In genomic region chr7:25251071-25251791, GRCm38 (mm10) we compare ENCODE assay signal across 8 mouse cellular contexts. TPM values are rescaled to one million over a fixed set of nuclear protein-coding genes. Genes with fewer than 3 reads are reported as not detected.
A peak's percentile ranks its signal among the peaks of the same experiment; 100 is the strongest.
DNase-seq lines count a peak whose midpoint lies in the region; ATAC-seq and TF ChIP-seq lines count a peak whose summit lies in the region.

No protein-coding gene starts in this region.

- DNase-seq in spleen, postnatal 4 days (ENCODE audit: low spot score in 2 of 2): peak; percentile 40 to 68
- no peak for DNase-seq in spleen, adult 12 weeks (ENCODE audit: low spot score)
- peak; percentile 69 for DNase-seq in cerebellum, adult 8-10 months
- peak; percentile 70 for DNase-seq in gastrocnemius, postnatal 10 days
- peak; percentile 60 for DNase-seq in hindbrain, postnatal 0 days (ENCODE audit: low spot score)
- no peak for DNase-seq in liver, embryonic 14.5 days (ENCODE audit: low read depth in 3 of 3, low spot score in 3 of 3)

- peaks cover 17% of the 10 kb centered on the region for H3K4me1 ChIP-seq in hindbrain, postnatal 0 days (ENCODE audit: insufficient read depth, low read length)
- peaks cover 14 to 20% of the 10 kb centered on the region in 2 experiments for H3K4me1 ChIP-seq in liver, embryonic 14.5 days (replicated peaks; ENCODE audit: control insufficient read depth in 2 of 2, insufficient read depth in 2 of 2, low read length in 1 of 2)
- H3K4me1 ChIP-seq in neural tube, embryonic 15.5 days: peaks cover 59% of the 10 kb centered on the region

- H3K36me3 ChIP-seq in hindbrain, postnatal 0 days (ENCODE audit: insufficient read depth, low read length): no peaks in the 10 kb centered on the region
- H3K36me3 ChIP-seq in liver, embryonic 14.5 days (replicated peaks; ENCODE audit: control insufficient read depth, insufficient read depth, low read depth): no peaks in the 10 kb centered on the region
- H3K36me3 ChIP-seq in neural tube, embryonic 15.5 days: no peaks in the 10 kb centered on the region

- 2% methylated on average over 22 of the region's 22 CpGs for WGBS in hindbrain, postnatal 0 days
- WGBS in liver, embryonic 14.5 days (ENCODE audit: insufficient replicate concordance): 9% methylated on average over 22 of the region's 22 CpGs
- WGBS in neural tube, embryonic 15.5 days: 2% methylated on average over 22 of the region's 22 CpGs

- peak overlapping the region; percentile 71 for H3K9ac ChIP-seq in hindbrain, postnatal 0 days (replicated peaks; ENCODE audit: low read length)
- peak overlapping the region; percentile 37 for H3K9ac ChIP-seq in liver, embryonic 14.5 days (replicated peaks)
- H3K9ac ChIP-seq in neural tube, embryonic 15.5 days (replicated peaks): peak overlapping the region; percentile 70

- no peaks in the 10 kb centered on the region for H3K9me3 ChIP-seq in hindbrain, postnatal 0 days (ENCODE audit: low read length)
- H3K9me3 ChIP-seq in liver, embryonic 14.5 days (ENCODE audit: control insufficient read depth, low read length): no peaks in the 10 kb centered on the region
- H3K9me3 ChIP-seq in neural tube, embryonic 15.5 days (replicated peaks): no peaks in the 10 kb centered on the region

- no peak for ATAC-seq in hindbrain, postnatal 0 days
- ATAC-seq in liver, embryonic 14.5 days (ENCODE audit: insufficient read depth): 0 out of 2 replicates have a peak, but pooled peaks have one; percentile 17
- peak; percentile 13; the same call in 1 of the 2 replicates for ATAC-seq in neural tube, embryonic 15.5 days (ENCODE audit: low FRiP score)
- ATAC-seq in megakaryocyte-erythroid progenitor cell, adult 5-6 weeks (replicated peaks; ENCODE audit: low FRiP score, low TSS enrichment, poor library complexity, severe bottlenecking): no peak

- TF ChIP-seq EP300 in liver, embryonic 14.5 days (IDR thresholded peaks at IDR 0.05; ENCODE audit: low read depth): no peak

- H3K27ac ChIP-seq in hindbrain, postnatal 0 days: peak overlapping the region; percentile 87
- no peak overlapping the region for H3K27ac ChIP-seq in liver, embryonic 14.5 days
- H3K27ac ChIP-seq in neural tube, embryonic 15.5 days (replicated peaks): peak overlapping the region; percentile 90

- no peaks in the 10 kb centered on the region for H3K27me3 ChIP-seq in hindbrain, postnatal 0 days (ENCODE audit: insufficient read depth, low read length)
- no peaks in the 10 kb centered on the region for H3K27me3 ChIP-seq in liver, embryonic 14.5 days (ENCODE audit: control insufficient read depth, insufficient read depth, low read length)
- no peaks in the 10 kb centered on the region for H3K27me3 ChIP-seq in neural tube, embryonic 15.5 days (replicated peaks)

- peak overlapping the region; percentile 83 for H3K4me3 ChIP-seq in hindbrain, postnatal 0 days (ENCODE audit: low read length)
- peak overlapping the region; percentile 47 to 74 for H3K4me3 ChIP-seq in liver, embryonic 14.5 days (ENCODE audit: insufficient read depth in 1 of 2, low read depth in 2 of 2, low read length in 2 of 2)
- H3K4me3 ChIP-seq in neural tube, embryonic 15.5 days (replicated peaks): peak overlapping the region; percentile 85

- TF ChIP-seq CTCF in hindbrain, postnatal 0 days (IDR thresholded peaks at IDR 0.05; ENCODE audit: low read depth): no peak
- no peak for TF ChIP-seq CTCF in liver, embryonic 14.5 days (IDR thresholded peaks at IDR 0.05; ENCODE audit: low read depth)

- peak overlapping the region; percentile 92 for H3K4me2 ChIP-seq in hindbrain, postnatal 0 days (ENCODE audit: low read depth, low read length)
- peak overlapping the region; percentile 99 for H3K4me2 ChIP-seq in liver, embryonic 14.5 days (ENCODE audit: low read depth)
- peak overlapping the region; percentile 96 for H3K4me2 ChIP-seq in neural tube, embryonic 15.5 days

RNA-seq across cellular contexts. Expression of gene Erf, which starts 0.7 kb away (rescaled TPM):
- total RNA-seq in gastrocnemius, postnatal 10 days (2021): 10 to 100 TPM; 14.9 to 18.4 TPM
- total RNA-seq in hindbrain, postnatal 0 days (2014; rRNA removed): 19.0 and 20.8 TPM in 2 replicates
- polyA plus RNA-seq in hindbrain, postnatal 0 days (2015; fragmentation: Nextera tagmentation; extraction: Ambion mirVana): 3.0 and 3.7 TPM in 2 replicates
- polyA plus RNA-seq in liver, embryonic 14.5 days (2012; rRNA removed): 8.5 and 9.8 TPM in 2 replicates
- 5.1 and 5.3 TPM in 2 replicates for polyA plus RNA-seq in liver, embryonic 14.5 days (2014; fragmentation: Nextera tagmentation; extraction: Ambion mirVana)
- polyA plus RNA-seq in neural tube, embryonic 15.5 days (2015; fragmentation: Nextera tagmentation; extraction: Ambion mirVana): 3.7 and 6.5 TPM in 2 replicates
- total RNA-seq in megakaryocyte-erythroid progenitor cell, adult 5-6 weeks (2014; fragmentation: Nextera tagmentation): 8.7 and 18.9 TPM in 2 replicates
- 6.2 and 8.6 TPM in 2 replicates for total RNA-seq in megakaryocyte-erythroid progenitor cell, adult 5-6 weeks (2017)

RNA-seq across cellular contexts. Expression of gene Gsk3a, which starts 13.6 kb away (rescaled TPM):
- 10 to 100 TPM; 51.1 to 60.2 TPM for total RNA-seq in gastrocnemius, postnatal 10 days (2021)
- total RNA-seq in hindbrain, postnatal 0 days (2014; rRNA removed): 151 and 160 TPM in 2 replicates
- 17.5 and 19.8 TPM in 2 replicates for polyA plus RNA-seq in hindbrain, postnatal 0 days (2015; fragmentation: Nextera tagmentation; extraction: Ambion mirVana)
- polyA plus RNA-seq in liver, embryonic 14.5 days (2012; rRNA removed): 48.6 and 55.6 TPM in 2 replicates
- 8.4 and 8.9 TPM in 2 replicates for polyA plus RNA-seq in liver, embryonic 14.5 days (2014; fragmentation: Nextera tagmentation; extraction: Ambion mirVana)
- 16.0 and 16.3 TPM in 2 replicates for polyA plus RNA-seq in neural tube, embryonic 15.5 days (2015; fragmentation: Nextera tagmentation; extraction: Ambion mirVana)
- 97.9 and 123 TPM in 2 replicates for total RNA-seq in megakaryocyte-erythroid progenitor cell, adult 5-6 weeks (2014; fragmentation: Nextera tagmentation)
- total RNA-seq in megakaryocyte-erythroid progenitor cell, adult 5-6 weeks (2017): 49.1 and 74.7 TPM in 2 replicates

RNA-seq across cellular contexts. Expression of gene Cic, which starts 16.3 kb away (rescaled TPM):
- 10 to 100 TPM; 65.7 to 73.4 TPM for total RNA-seq in gastrocnemius, postnatal 10 days (2021)
- total RNA-seq in hindbrain, postnatal 0 days (2014; rRNA removed): 153 and 155 TPM in 2 replicates
- 28.2 and 30.6 TPM in 2 replicates for polyA plus RNA-seq in hindbrain, postnatal 0 days (2015; fragmentation: Nextera tagmentation; extraction: Ambion mirVana)
- polyA plus RNA-seq in liver, embryonic 14.5 days (2012; rRNA removed): 14.0 and 14.8 TPM in 2 replicates
- 9.7 and 12.3 TPM in 2 replicates for polyA plus RNA-seq in liver, embryonic 14.5 days (2014; fragmentation: Nextera tagmentation; extraction: Ambion mirVana)
- 33.3 and 37.2 TPM in 2 replicates for polyA plus RNA-seq in neural tube, embryonic 15.5 days (2015; fragmentation: Nextera tagmentation; extraction: Ambion mirVana)
- total RNA-seq in megakaryocyte-erythroid progenitor cell, adult 5-6 weeks (2014; fragmentation: Nextera tagmentation): 125 and 134 TPM in 2 replicates
- 20.5 and 40.0 TPM in 2 replicates for total RNA-seq in megakaryocyte-erythroid progenitor cell, adult 5-6 weeks (2017)

RNA-seq across cellular contexts. Expression of gene Zfp526, which starts 30.0 kb away (rescaled TPM):
- total RNA-seq in gastrocnemius, postnatal 10 days (2021): 1 to 10 TPM; 6.2 to 8.5 TPM
- 9.6 and 10.1 TPM in 2 replicates for total RNA-seq in hindbrain, postnatal 0 days (2014; rRNA removed)
- 0.66 and 0.85 TPM in 2 replicates for polyA plus RNA-seq in hindbrain, postnatal 0 days (2015; fragmentation: Nextera tagmentation; extraction: Ambion mirVana)
- polyA plus RNA-seq in liver, embryonic 14.5 days (2012; rRNA removed): 4.6 and 4.9 TPM in 2 replicates
- 2.1 TPM in 2 replicates for polyA plus RNA-seq in liver, embryonic 14.5 days (2014; fragmentation: Nextera tagmentation; extraction: Ambion mirVana)
- polyA plus RNA-seq in neural tube, embryonic 15.5 days (2015; fragmentation: Nextera tagmentation; extraction: Ambion mirVana): 1.7 and 2.3 TPM in 2 replicates
- total RNA-seq in megakaryocyte-erythroid progenitor cell, adult 5-6 weeks (2014; fragmentation: Nextera tagmentation): 18.8 and 20.3 TPM in 2 replicates
- 10.1 and 12.5 TPM in 2 replicates for total RNA-seq in megakaryocyte-erythroid progenitor cell, adult 5-6 weeks (2017)

RNA-seq across cellular contexts. Expression of gene Dedd2, which starts 30.8 kb away (rescaled TPM):
- 1 to 10 TPM; 6.3 to 7.4 TPM for total RNA-seq in gastrocnemius, postnatal 10 days (2021)
- total RNA-seq in hindbrain, postnatal 0 days (2014; rRNA removed): 22.5 and 31.7 TPM in 2 replicates
- 19.8 and 20.2 TPM in 2 replicates for polyA plus RNA-seq in hindbrain, postnatal 0 days (2015; fragmentation: Nextera tagmentation; extraction: Ambion mirVana)
- 26.9 and 27.9 TPM in 2 replicates for polyA plus RNA-seq in liver, embryonic 14.5 days (2012; rRNA removed)
- 20.8 and 22.7 TPM in 2 replicates for polyA plus RNA-seq in liver, embryonic 14.5 days (2014; fragmentation: Nextera tagmentation; extraction: Ambion mirVana)
- 16.7 and 17.7 TPM in 2 replicates for polyA plus RNA-seq in neural tube, embryonic 15.5 days (2015; fragmentation: Nextera tagmentation; extraction: Ambion mirVana)
- 16.0 and 24.9 TPM in 2 replicates for total RNA-seq in megakaryocyte-erythroid progenitor cell, adult 5-6 weeks (2014; fragmentation: Nextera tagmentation)
- 13.5 and 15.2 TPM in 2 replicates for total RNA-seq in megakaryocyte-erythroid progenitor cell, adult 5-6 weeks (2017)

Comparison
In these comparisons a context has a peak if more than half of its experiments do, and no peak if none do; other contexts are left out.
1. DNase-seq: peak in spleen, postnatal 4 days (2 of 2), cerebellum, adult 8-10 months (single experiment), gastrocnemius, postnatal 10 days (single experiment) and hindbrain, postnatal 0 days (single experiment); none in spleen, adult 12 weeks (single experiment) and liver, embryonic 14.5 days (0 of 3).
2. ATAC-seq: peak in liver, embryonic 14.5 days (single experiment) and neural tube, embryonic 15.5 days (single experiment); none in hindbrain, postnatal 0 days (single experiment) and megakaryocyte-erythroid progenitor cell, adult 5-6 weeks (single experiment).
3. Peak in every context shown above with its lines, with median percentiles within 50 percentile points of each other: H3K4me2 ChIP-seq, H3K4me3 ChIP-seq and H3K9ac ChIP-seq.